8 mouse cellular contexts compared by ENCODE assay signal in the genomic region with DNA sequence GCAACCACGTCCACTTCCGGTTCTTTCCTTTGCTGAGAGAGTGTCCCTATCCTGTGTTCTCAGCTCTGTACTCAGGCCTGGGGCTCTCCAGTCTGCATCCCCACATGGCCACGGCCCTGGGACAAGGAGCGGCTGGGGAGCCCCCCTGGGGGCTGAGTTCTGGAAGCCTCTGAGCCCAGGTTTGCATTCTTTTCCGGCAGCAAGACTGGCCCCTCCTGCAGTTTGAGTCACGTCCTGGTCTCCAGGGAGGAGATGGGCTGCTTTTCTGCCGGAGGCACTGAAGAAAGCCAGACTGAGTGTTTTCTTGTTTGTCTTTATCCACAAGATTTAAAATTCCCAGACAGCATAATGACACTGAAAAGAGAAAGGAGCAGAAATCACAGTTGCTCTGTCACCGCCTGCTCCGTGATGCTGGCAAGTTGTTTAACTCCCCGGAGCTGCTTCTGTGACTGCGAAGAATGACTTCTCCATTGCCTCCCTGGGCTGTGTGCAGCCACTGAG.
A peak's percentile ranks its signal among the peaks of the same experiment; 100 is the strongest.
DNase-seq lines count a peak whose midpoint lies in the region; ATAC-seq and TF ChIP-seq lines count a peak whose summit lies in the region.

No protein-coding gene starts in this region.

- TF ChIP-seq POLR2A in lung, adult 2 months (IDR thresholded peaks at IDR 0.05; ENCODE audit: borderline replicate concordance, extremely low read depth, low read depth, low read length) = no peak

- H3K4me2 ChIP-seq in lung, embryonic 15.5 days = peak overlapping the region; percentile 41
- H3K4me2 ChIP-seq in heart, postnatal 0 days (ENCODE audit: low read depth, low read length) = peak overlapping the region; percentile 46
- H3K4me2 ChIP-seq in midbrain, embryonic 15.5 days = peak overlapping the region; percentile 31

- TF ChIP-seq CTCF in lung, adult 2 months (IDR thresholded peaks at IDR 0.05; ENCODE audit: insufficient read depth, low read length) = no peak
- TF ChIP-seq CTCF in heart, postnatal 0 days (IDR thresholded peaks at IDR 0.05; ENCODE audit: low read depth) = no peak

- no peaks in the 10 kb centered on the region for H3K9me3 ChIP-seq in lung, embryonic 15.5 days
- H3K9me3 ChIP-seq in forebrain, embryonic 10.5 days = no peaks in the 10 kb centered on the region
- H3K9me3 ChIP-seq in heart, postnatal 0 days (replicated peaks; ENCODE audit: control insufficient read depth, low read length) = no peaks in the 10 kb centered on the region
- no peaks in the 10 kb centered on the region for H3K9me3 ChIP-seq in midbrain, embryonic 15.5 days

- no peak overlapping the region for H3K9ac ChIP-seq in lung, embryonic 15.5 days
- 0 out of 2 replicates have a peak overlapping the region, but pooled peaks have one; percentile 30 for H3K9ac ChIP-seq in heart, postnatal 0 days (replicated peaks; ENCODE audit: low read depth, low read length)
- H3K9ac ChIP-seq in midbrain, embryonic 15.5 days = no peak overlapping the region; the same call in 1 of the 2 replicates

- DNase-seq in lung, adult 2 months = no peak
- DNase-seq in forebrain, embryonic 10.5 days (ENCODE audit: extremely low spot score, low spot score) = no peak
- peak; percentile 31 for DNase-seq in heart, postnatal 0 days (ENCODE audit: low spot score)
- DNase-seq in layer of hippocampus, postnatal 36 days = no peak
- DNase-seq in spleen, postnatal 10 days (ENCODE audit: low spot score in 2 of 2) = no peak
- DNase-seq in natural killer cell, adult 2 months (ENCODE audit: low spot score in 2 of 2) = no peak

- TF ChIP-seq EP300 in heart, postnatal 0 days (IDR thresholded peaks at IDR 0.05; ENCODE audit: low read depth) = no peak

- WGBS in lung, embryonic 15.5 days = 18% methylated on average over 11 of the region's 11 CpGs
- WGBS in lung, adult 2 months = 37% methylated on average over 11 of the region's 11 CpGs
- WGBS in forebrain, embryonic 10.5 days = 28% methylated on average over 11 of the region's 11 CpGs
- WGBS in heart, postnatal 0 days = 17% methylated on average over 11 of the region's 11 CpGs
- 16% methylated on average over 11 of the region's 11 CpGs for whole genome bisulfite sequencing in midbrain, embryonic 15.5 days

- peak overlapping the region; percentile 39 for H3K27ac ChIP-seq in lung, embryonic 15.5 days
- peak overlapping the region; percentile 67 for H3K27ac ChIP-seq in forebrain, embryonic 10.5 days
- H3K27ac ChIP-seq in heart, postnatal 0 days (ENCODE audit: low read depth) = peak overlapping the region; percentile 73
- H3K27ac ChIP-seq in midbrain, embryonic 15.5 days = peak overlapping the region; percentile 28; the same call in 1 of the 2 replicates

- no peak overlapping the region for H3K4me3 ChIP-seq in lung, embryonic 15.5 days
- H3K4me3 ChIP-seq in lung, adult 2 months (replicated peaks; ENCODE audit: extremely low read depth, low read depth, low read length) = no peak overlapping the region
- H3K4me3 ChIP-seq in forebrain, embryonic 10.5 days = no peak overlapping the region
- 0 out of 2 replicates have a peak overlapping the region, but pooled peaks have one; percentile 0 for H3K4me3 ChIP-seq in heart, postnatal 0 days (ENCODE audit: low read depth, low read length)
- H3K4me3 ChIP-seq in midbrain, embryonic 15.5 days = no peak overlapping the region

- no peak for ATAC-seq in lung, embryonic 15.5 days (ENCODE audit: borderline replicate concordance, extremely low read depth, low FRiP score, low TSS enrichment)
- peak; percentile 9; the same call in 1 of the 2 replicates for ATAC-seq in heart, postnatal 0 days (ENCODE audit: insufficient read depth, low read depth)
- 0 out of 2 replicates have a peak, but pooled peaks have one; percentile 13 for ATAC-seq in midbrain, embryonic 15.5 days (replicated peaks)

- no peaks in the 10 kb centered on the region for H3K27me3 ChIP-seq in lung, embryonic 15.5 days
- H3K27me3 ChIP-seq in forebrain, embryonic 10.5 days (ENCODE audit: poor library complexity, severe bottlenecking) = peaks cover 10% of the 10 kb centered on the region
- no peaks in the 10 kb centered on the region for H3K27me3 ChIP-seq in heart, postnatal 0 days (ENCODE audit: control insufficient read depth, insufficient read depth, low read length)
- H3K27me3 ChIP-seq in midbrain, embryonic 15.5 days (replicated peaks) = no peaks in the 10 kb centered on the region

- peaks cover 31% of the 10 kb centered on the region for H3K4me1 ChIP-seq in lung, embryonic 15.5 days
- H3K4me1 ChIP-seq in lung, adult 2 months (ENCODE audit: control insufficient read depth, insufficient read depth, low read length) = 0 out of 2 replicates have a peak, but pooled peaks cover 3% of the 10 kb centered on the region
- peaks cover 52% of the 10 kb centered on the region for H3K4me1 ChIP-seq in forebrain, embryonic 10.5 days
- H3K4me1 ChIP-seq in heart, postnatal 0 days (ENCODE audit: control insufficient read depth, insufficient read depth) = peaks cover 54% of the 10 kb centered on the region
- peaks cover 32% of the 10 kb centered on the region for H3K4me1 ChIP-seq in midbrain, embryonic 15.5 days

- H3K36me3 ChIP-seq in lung, embryonic 15.5 days = no peaks in the 10 kb centered on the region
- H3K36me3 ChIP-seq in forebrain, embryonic 10.5 days (replicated peaks) = no peaks in the 10 kb centered on the region
- H3K36me3 ChIP-seq in heart, postnatal 0 days (replicated peaks; ENCODE audit: control insufficient read depth, insufficient read depth, low read length) = no peaks in the 10 kb centered on the region
- no peaks in the 10 kb centered on the region for H3K36me3 ChIP-seq in midbrain, embryonic 15.5 days (replicated peaks)
